Mouse (Mus musculus): Measurements from ENCODE around the gene Prss43. TPM values are rescaled to one million over a fixed set of nuclear protein-coding genes. Genes with fewer than 3 reads are reported as not detected.
"Not testable (repeated sequence)": the region's sequence is repeated elsewhere in the genome, so short reads cannot be mapped to it uniquely, and the experiment has no call there.

Prss43 gene
- polyA plus RNA-seq, 1 experiment from 2014 or later, result not detected

GRCm38 (mm10) chr9:110803294-110803693 lies 23.2 kb upstream of the Prss43 start:
- Histone ChIP-seq H3K27ac (no peak overlapping the region), H3K9ac (no peak overlapping the region), H3K4me1 (no peaks in the 10 kb centered on the region), H3K4me2 (no peak overlapping the region), H3K9me3 (replicated peaks) (no peaks in the 10 kb centered on the region), H3K27me3 (replicated peaks) (no peaks in the 10 kb centered on the region), H3K4me3 (no peak overlapping the region), H3K36me3 (no peaks in the 10 kb centered on the region)
- ATAC-seq, result no peak
- 45% methylated on average over 4 of the region's 4 CpGs for WGBS (ENCODE audit: insufficient replicate concordance)

GRCm38 (mm10) chr9:110810051-110810450 lies 16.4 kb upstream of the Prss43 start:
- H3K9me3 ChIP-seq (replicated peaks), result no peaks in the 10 kb centered on the region
- ATAC-seq, result no peak
- no peak overlapping the region for H3K4me2 ChIP-seq
- WGBS (ENCODE audit: insufficient replicate concordance), result 63% methylated on average over 4 of the region's 4 CpGs
- peaks cover 20% of the 10 kb centered on the region for H3K27me3 ChIP-seq (replicated peaks)
- no peaks in the 10 kb centered on the region for H3K36me3 ChIP-seq
- H3K27ac ChIP-seq, result no peak overlapping the region
- no peak overlapping the region for H3K9ac ChIP-seq
- H3K4me1 ChIP-seq, result no peaks in the 10 kb centered on the region
- H3K4me3 ChIP-seq, result no peak overlapping the region

DNA sequence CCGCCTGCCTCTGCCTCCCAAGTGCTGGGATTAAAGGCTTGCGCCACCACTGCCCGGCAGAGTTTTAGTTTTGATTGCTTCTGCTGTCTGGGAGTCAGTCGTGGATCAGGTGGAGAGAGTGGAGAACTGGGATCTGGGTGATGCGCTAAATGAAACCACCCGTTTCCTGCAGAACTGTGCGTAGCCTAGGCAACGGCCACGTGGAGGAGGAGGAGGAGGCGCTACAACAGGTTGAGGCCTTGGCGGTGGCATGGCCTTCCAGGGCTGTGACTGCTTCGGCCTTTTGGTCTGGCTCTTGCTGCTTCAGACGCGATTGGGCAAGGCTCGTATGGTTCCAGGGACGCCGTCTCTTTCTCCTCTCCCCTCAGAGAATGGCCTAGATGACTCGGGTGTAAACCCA lies 12.7 kb upstream of the Prss43 start, which contains the start of gene Prss44:
Gene Prss44, plus strand, starts transcription at position 206 of the 400 bp plus-strand sequence.
- peaks cover 43% of the 10 kb centered on the region for H3K27me3 ChIP-seq (replicated peaks)
- H3K27ac ChIP-seq, result no peak within 1 kb of the TSS
- no peaks in the 10 kb centered on the region for H3K9me3 ChIP-seq (replicated peaks)
- H3K36me3 ChIP-seq, result no peaks in the 10 kb centered on the region
- 42% methylated on average over 18 of the region's 18 CpGs for WGBS (ENCODE audit: insufficient replicate concordance)
- H3K4me3 ChIP-seq, result no peak within 1 kb of the TSS
- ATAC-seq, result no peak
- H3K4me1 ChIP-seq, result no peaks in the 10 kb centered on the region
- H3K4me2 ChIP-seq, result no peak within 1 kb of the TSS
- no peak within 1 kb of the TSS for H3K9ac ChIP-seq

GRCm38 (mm10) chr9:110820546-110820945 lies 5.9 kb upstream of the Prss43 start:
- not testable (repeated sequence) for H3K9ac ChIP-seq; H3K4me1 ChIP-seq; H3K9me3 ChIP-seq (replicated peaks); H3K27ac ChIP-seq; H3K36me3 ChIP-seq; H3K4me2 ChIP-seq; H3K4me3 ChIP-seq; ATAC-seq
- H3K27me3 ChIP-seq (replicated peaks), result peaks cover 35% of the 10 kb centered on the region

GRCm38 (mm10) chr9:110821436-110821835 lies 5.1 kb upstream of the Prss43 start:
- H3K36me3 ChIP-seq, result no peaks in the 10 kb centered on the region
- H3K4me1 ChIP-seq, result no peaks in the 10 kb centered on the region
- 58% methylated on average over 7 of the region's 7 CpGs for WGBS (ENCODE audit: insufficient replicate concordance)
- no peaks in the 10 kb centered on the region for H3K9me3 ChIP-seq (replicated peaks)
- ATAC-seq, result no peak
- H3K27me3 ChIP-seq (replicated peaks), result peaks cover 30% of the 10 kb centered on the region
- H3K9ac ChIP-seq, result no peak overlapping the region
- no peak overlapping the region for H3K4me3 ChIP-seq
- no peak overlapping the region for H3K27ac ChIP-seq
- no peak overlapping the region for H3K4me2 ChIP-seq

- Histone ChIP-seq H3K4me1 (no peaks in the 10 kb centered on the region), H3K4me3 (no peak overlapping the region), H3K27me3 (replicated peaks) (peaks cover 29% of the 10 kb centered on the region), H3K36me3 (no peaks in the 10 kb centered on the region), H3K4me2 (no peak overlapping the region), H3K9me3 (replicated peaks) (no peaks in the 10 kb centered on the region), H3K9ac (no peak overlapping the region), H3K27ac (no peak overlapping the region)
- no peak for ATAC-seq
- 65% methylated on average over 4 of the region's 4 CpGs for WGBS (ENCODE audit: insufficient replicate concordance)
Measured at GRCm38 (mm10) chr9:110825426-110825825, 1.1 kb upstream of the Prss43 start.

GRCm38 (mm10) chr9:110825832-110826231 lies 658 bp upstream of the Prss43 start:
- ATAC-seq, result no peak
- H3K4me3 ChIP-seq, result no peak overlapping the region
- H3K9me3 ChIP-seq (replicated peaks), result no peaks in the 10 kb centered on the region
- H3K36me3 ChIP-seq, result no peaks in the 10 kb centered on the region
- no peak overlapping the region for H3K9ac ChIP-seq
- WGBS (ENCODE audit: insufficient replicate concordance), result 36% methylated on average over 7 of the region's 7 CpGs
- H3K4me1 ChIP-seq, result no peaks in the 10 kb centered on the region
- H3K4me2 ChIP-seq, result no peak overlapping the region
- no peak overlapping the region for H3K27ac ChIP-seq
- peaks cover 29% of the 10 kb centered on the region for H3K27me3 ChIP-seq (replicated peaks)

- Histone ChIP-seq H3K36me3 (no peaks in the 10 kb centered on the region), H3K4me1 (no peaks in the 10 kb centered on the region), H3K27me3 (replicated peaks) (peaks cover 15% of the 10 kb centered on the region), H3K4me3 (no peak overlapping the region), H3K9ac (no peak overlapping the region), H3K27ac (no peak overlapping the region), H3K9me3 (replicated peaks) (no peaks in the 10 kb centered on the region), H3K4me2 (no peak overlapping the region)
- WGBS (ENCODE audit: insufficient replicate concordance), result 58% methylated on average over 5 of the region's 5 CpGs
- ATAC-seq, result no peak
Measured at GRCm38 (mm10) chr9:110833021-110833420, 6.5 kb downstream of the Prss43 start.

GRCm38 (mm10) chr9:110834411-110834810 lies 7.9 kb downstream of the Prss43 start, which contains the start of gene Prss45:
Gene Prss45 (plus strand): TSS chr9:110834588.
- 67% methylated on average over 19 of the region's 19 CpGs for WGBS (ENCODE audit: insufficient replicate concordance)
- H3K9me3 ChIP-seq (replicated peaks), result no peaks in the 10 kb centered on the region
- H3K27ac ChIP-seq, result no peak within 1 kb of the TSS
- H3K4me1 ChIP-seq, result no peaks in the 10 kb centered on the region
- no peak within 1 kb of the TSS for H3K9ac ChIP-seq
- H3K4me3 ChIP-seq, result no peak within 1 kb of the TSS
- no peaks in the 10 kb centered on the region for H3K36me3 ChIP-seq
- no peak within 1 kb of the TSS for H3K4me2 ChIP-seq
- no peak for ATAC-seq
- H3K27me3 ChIP-seq (replicated peaks), result peaks cover 8% of the 10 kb centered on the region

DNA sequence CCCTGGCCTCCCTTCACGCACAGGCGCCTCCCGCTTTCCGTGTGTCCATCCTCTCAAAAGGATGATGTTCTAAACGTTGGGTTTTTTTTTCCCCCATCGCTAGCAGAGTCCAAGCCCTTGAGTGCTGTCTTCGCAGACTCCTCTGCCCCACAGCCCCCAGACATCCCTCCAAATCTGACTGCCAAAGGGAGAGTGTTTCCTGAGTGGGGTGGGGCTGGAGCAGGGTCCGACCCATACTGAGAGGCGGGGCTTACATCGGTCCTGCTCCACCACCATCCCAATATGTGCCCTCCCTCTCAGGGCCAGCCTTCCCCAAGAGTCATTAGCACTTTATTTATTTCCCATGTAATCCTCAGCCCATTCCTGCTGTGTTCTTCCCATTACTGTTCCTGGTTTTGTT lies 8.5 kb downstream of the Prss43 start:
- Histone ChIP-seq H3K9me3 (replicated peaks) (no peaks in the 10 kb centered on the region), H3K9ac (no peak overlapping the region), H3K27ac (no peak overlapping the region), H3K4me1 (no peaks in the 10 kb centered on the region), H3K27me3 (replicated peaks) (peaks cover 8% of the 10 kb centered on the region), H3K4me2 (no peak overlapping the region), H3K36me3 (no peaks in the 10 kb centered on the region), H3K4me3 (no peak overlapping the region)
- 28% methylated on average over 10 of the region's 10 CpGs for WGBS (ENCODE audit: insufficient replicate concordance)
- no peak for ATAC-seq

- ATAC-seq, result no peak
- Histone ChIP-seq H3K9me3 (replicated peaks) (no peaks in the 10 kb centered on the region), H3K27me3 (replicated peaks) (peaks cover 8% of the 10 kb centered on the region; the same call in 1 of the 2 replicates), H3K4me2 (no peak overlapping the region), H3K36me3 (no peaks in the 10 kb centered on the region), H3K9ac (no peak overlapping the region), H3K27ac (no peak overlapping the region), H3K4me1 (peaks cover 7% of the 10 kb centered on the region; the same call in 1 of the 2 replicates), H3K4me3 (no peak overlapping the region)
- WGBS (ENCODE audit: insufficient replicate concordance), result 38% methylated on average over 2 of the region's 2 CpGs
Measured at GRCm38 (mm10) chr9:110836112-110836511, 9.6 kb downstream of the Prss43 start.

GRCm38 (mm10) chr9:110840905-110841304 lies 14.4 kb downstream of the Prss43 start:
- no peaks in the 10 kb centered on the region for H3K9me3 ChIP-seq (replicated peaks)
- no peaks in the 10 kb centered on the region for H3K36me3 ChIP-seq
- no peak overlapping the region for H3K27ac ChIP-seq
- H3K4me2 ChIP-seq, result no peak overlapping the region
- H3K9ac ChIP-seq, result no peak overlapping the region
- 62% methylated on average over 6 of the region's 6 CpGs for WGBS (ENCODE audit: insufficient replicate concordance)
- peaks cover 14% of the 10 kb centered on the region; the same call in 1 of the 2 replicates for H3K4me1 ChIP-seq
- ATAC-seq, result no peak
- no peak overlapping the region for H3K4me3 ChIP-seq
- H3K27me3 ChIP-seq (replicated peaks), result no peaks in the 10 kb centered on the region

DNA sequence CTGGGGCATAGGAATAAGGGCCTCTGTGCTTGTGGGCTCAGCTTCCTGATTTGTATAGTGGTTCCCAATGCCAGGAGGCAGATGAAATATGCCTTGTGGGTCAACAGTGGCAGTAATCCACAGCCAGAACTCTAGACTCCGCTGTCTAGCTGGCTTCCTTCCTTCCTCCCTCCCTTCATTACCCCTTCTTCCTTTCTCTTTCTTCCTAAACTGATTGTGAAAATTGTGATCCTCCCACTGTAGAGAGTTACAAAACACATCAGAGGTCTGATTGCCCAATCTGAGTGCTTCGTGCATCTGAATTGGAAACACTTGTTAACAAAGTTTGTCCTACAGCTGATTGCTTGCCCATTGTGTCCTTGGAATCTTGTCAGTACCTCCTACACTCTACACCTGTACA lies 14.9 kb downstream of the Prss43 start:
- H3K27ac ChIP-seq, result no peak overlapping the region
- H3K9ac ChIP-seq, result no peak overlapping the region
- H3K9me3 ChIP-seq (replicated peaks), result no peaks in the 10 kb centered on the region
- no peaks in the 10 kb centered on the region for H3K36me3 ChIP-seq
- H3K4me1 ChIP-seq, result peaks cover 14% of the 10 kb centered on the region; the same call in 1 of the 2 replicates
- H3K27me3 ChIP-seq (replicated peaks), result no peaks in the 10 kb centered on the region
- 48% methylated on average over 2 of the region's 2 CpGs for WGBS (ENCODE audit: insufficient replicate concordance)
- no peak overlapping the region for H3K4me3 ChIP-seq
- no peak overlapping the region for H3K4me2 ChIP-seq
- ATAC-seq, result no peak
